8 mouse cellular contexts compared by ENCODE assay signal in the genomic region with DNA sequence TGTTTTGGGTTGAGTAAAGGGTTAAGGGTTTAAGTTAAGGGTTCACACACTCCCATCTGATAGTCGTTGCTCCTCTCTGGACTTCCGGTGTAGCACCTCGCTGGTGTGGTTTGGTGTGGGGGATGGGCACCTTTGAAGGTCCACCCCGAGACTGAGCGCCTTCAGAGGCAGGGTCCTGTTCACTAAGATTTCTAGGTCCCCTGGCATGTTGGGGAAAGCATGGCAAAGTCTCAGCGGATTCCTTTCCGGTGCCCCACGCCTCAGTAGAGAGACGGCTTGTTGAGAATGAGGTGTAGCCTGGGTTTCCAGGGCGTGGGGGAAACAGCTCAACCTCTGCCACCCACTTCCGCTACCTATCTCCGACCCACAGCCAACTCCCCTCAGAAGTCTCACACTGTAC. TPM values are rescaled to one million over a fixed set of nuclear protein-coding genes. Genes with fewer than 3 reads are reported as not detected.
DNase-seq lines count a peak whose midpoint lies in the region; ATAC-seq and TF ChIP-seq lines count a peak whose summit lies in the region.

No protein-coding gene starts in this region.

- DNase-seq in layer of hippocampus, adult 2 months (ENCODE audit: low spot score in 2 of 2): no peak
- DNase-seq in layer of hippocampus, adult 8-10 months (ENCODE audit: low spot score in 2 of 2): no peak
- DNase-seq in embryonic facial prominence, embryonic 11.5 days (ENCODE audit: low spot score): peak; percentile 10
- no peak for DNase-seq in hindbrain, embryonic 10.5 days (ENCODE audit: low spot score)
- peak; percentile 74 for DNase-seq in liver
- DNase-seq in midbrain, postnatal 0 days (ENCODE audit: low spot score): no peak
- DNase-seq in thymus, postnatal 4 days: peak; percentile 81
- DNase-seq in left cerebral cortex, adult 18-20 months (ENCODE audit: low spot score in 2 of 2): no peak

- H3K4me3 ChIP-seq in layer of hippocampus, adult 2 months: peak overlapping the region; percentile 87
- peak overlapping the region; percentile 96 for H3K4me3 ChIP-seq in embryonic facial prominence, embryonic 11.5 days (ENCODE audit: low read depth, low read length)
- peak overlapping the region; percentile 100 for H3K4me3 ChIP-seq in hindbrain, embryonic 10.5 days
- H3K4me3 ChIP-seq in midbrain, postnatal 0 days (ENCODE audit: low read depth, low read length): peak overlapping the region; percentile 93

- H3K27me3 ChIP-seq in embryonic facial prominence, embryonic 11.5 days (ENCODE audit: control insufficient read depth, insufficient read depth, low read length): no peaks in the 10 kb centered on the region; the same call in 1 of the 2 replicates
- no peaks in the 10 kb centered on the region for H3K27me3 ChIP-seq in hindbrain, embryonic 10.5 days (ENCODE audit: insufficient read depth, poor library complexity, severe bottlenecking)
- no peaks in the 10 kb centered on the region for H3K27me3 ChIP-seq in midbrain, postnatal 0 days (ENCODE audit: insufficient read depth, low read length)

- peaks cover 6% of the 10 kb centered on the region for H3K4me1 ChIP-seq in embryonic facial prominence, embryonic 11.5 days (ENCODE audit: control insufficient read depth, insufficient read depth, low read length)
- H3K4me1 ChIP-seq in hindbrain, embryonic 10.5 days (replicated peaks): peaks cover 41% of the 10 kb centered on the region
- peaks cover 18% of the 10 kb centered on the region for H3K4me1 ChIP-seq in midbrain, postnatal 0 days (ENCODE audit: insufficient read depth, low read length)

- no peak for ATAC-seq in embryonic facial prominence, embryonic 11.5 days (replicated peaks; ENCODE audit: insufficient number of reproducible peaks, low FRiP score, low TSS enrichment, low read depth)
- ATAC-seq in midbrain, postnatal 0 days (ENCODE audit: low FRiP score): no peak

- H3K4me2 ChIP-seq in embryonic facial prominence, embryonic 11.5 days (ENCODE audit: low read depth, low read length): peak overlapping the region; percentile 54
- peak overlapping the region; percentile 79 for H3K4me2 ChIP-seq in midbrain, postnatal 0 days (ENCODE audit: low read depth, low read length, poor library complexity, severe bottlenecking)

- peak overlapping the region; percentile 99 for H3K27ac ChIP-seq in layer of hippocampus, adult 2 months
- no peak overlapping the region for H3K27ac ChIP-seq in embryonic facial prominence, embryonic 11.5 days (replicated peaks; ENCODE audit: low read depth, low read length)
- peak overlapping the region; percentile 93 for H3K27ac ChIP-seq in hindbrain, embryonic 10.5 days
- H3K27ac ChIP-seq in midbrain, postnatal 0 days (ENCODE audit: low read depth, low read length): no peak overlapping the region

- 36% methylated on average over 12 of the region's 12 CpGs for WGBS in embryonic facial prominence, embryonic 11.5 days
- 50% methylated on average over 12 of the region's 12 CpGs for WGBS in hindbrain, embryonic 10.5 days
- 65% methylated on average over 12 of the region's 12 CpGs for WGBS in midbrain, postnatal 0 days

- H3K9me3 ChIP-seq in embryonic facial prominence, embryonic 11.5 days (replicated peaks; ENCODE audit: control insufficient read depth, low read length): no peaks in the 10 kb centered on the region
- no peaks in the 10 kb centered on the region for H3K9me3 ChIP-seq in hindbrain, embryonic 10.5 days
- H3K9me3 ChIP-seq in midbrain, postnatal 0 days (ENCODE audit: low read length): no peaks in the 10 kb centered on the region

- peaks cover 3% of the 10 kb centered on the region; the same call in 1 of the 2 replicates for H3K36me3 ChIP-seq in embryonic facial prominence, embryonic 11.5 days (replicated peaks; ENCODE audit: control insufficient read depth, insufficient read depth, low read depth, low read length)
- peaks cover 18% of the 10 kb centered on the region for H3K36me3 ChIP-seq in hindbrain, embryonic 10.5 days
- H3K36me3 ChIP-seq in midbrain, postnatal 0 days (ENCODE audit: insufficient read depth, low read length): peaks cover 11% of the 10 kb centered on the region

- H3K9ac ChIP-seq in embryonic facial prominence, embryonic 11.5 days (replicated peaks; ENCODE audit: low read length): peak overlapping the region; percentile 86
- peak overlapping the region; percentile 77; the same call in 1 of the 2 replicates for H3K9ac ChIP-seq in midbrain, postnatal 0 days (replicated peaks; ENCODE audit: low read length, poor library complexity, severe bottlenecking)

- TF ChIP-seq CTCF in layer of hippocampus, adult 2 months (conservative IDR thresholded peaks at IDR 0.05): no peak
- TF ChIP-seq CTCF in midbrain, postnatal 0 days (IDR thresholded peaks at IDR 0.05): no peak

RNA-seq across cellular contexts. Expression of a gene that starts 1.1 kb away (rescaled TPM):
- 100 to 1,000 TPM; 113 to 125 TPM for total RNA-seq in layer of hippocampus, adult 2 months (2021)
- total RNA-seq in layer of hippocampus, adult 8-10 months (2022): 100 to 1,000 TPM; 103 to 120 (median 114) TPM
- polyA plus RNA-seq in embryonic facial prominence, embryonic 11.5 days (2014; fragmentation: Nextera tagmentation; extraction: Ambion mirVana): 72.9 and 76.1 TPM in 2 replicates
- polyA plus RNA-seq in hindbrain, embryonic 10.5 days (2016; fragmentation: Nextera tagmentation; extraction: Ambion mirVana): 82.7 and 93.2 TPM in 2 replicates
- total RNA-seq in midbrain, postnatal 0 days (2014; rRNA removed): 28.9 and 37.0 TPM in 2 replicates
- 43.4 and 51.0 TPM in 2 replicates for polyA plus RNA-seq in midbrain, postnatal 0 days (2015; fragmentation: Nextera tagmentation; extraction: Ambion mirVana)
- 10 to 100 TPM; 78.4 to 88.6 TPM for total RNA-seq in left cerebral cortex, adult 18-20 months (2021)

RNA-seq across cellular contexts. Expression of a gene that starts 12.7 kb away (rescaled TPM):
- under 1 TPM; 0.20 to 0.37 TPM for total RNA-seq in layer of hippocampus, adult 2 months (2021)
- total RNA-seq in layer of hippocampus, adult 8-10 months (2022): under 1 TPM in 3 of 4 experiments, not detected in 1; 0.34 to 0.63 (median 0.37) TPM
- 0.15 and 0.36 TPM in 2 replicates for polyA plus RNA-seq in embryonic facial prominence, embryonic 11.5 days (2014; fragmentation: Nextera tagmentation; extraction: Ambion mirVana)
- polyA plus RNA-seq in hindbrain, embryonic 10.5 days (2016; fragmentation: Nextera tagmentation; extraction: Ambion mirVana): 0.44 and 0.58 TPM in 2 replicates
- not detected in 2 replicates for total RNA-seq in midbrain, postnatal 0 days (2014; rRNA removed)
- polyA plus RNA-seq in midbrain, postnatal 0 days (2015; fragmentation: Nextera tagmentation; extraction: Ambion mirVana): 0.10 TPM in 1 of 2 replicates, not detected in the other
- total RNA-seq in left cerebral cortex, adult 18-20 months (2021): not detected

RNA-seq across cellular contexts. Expression of a gene that starts 22.7 kb away (rescaled TPM):
- total RNA-seq in layer of hippocampus, adult 2 months (2021): 10 to 100 TPM; 81.0 to 86.2 TPM
- 10 to 100 TPM; 74.1 to 85.8 (median 76.2) TPM for total RNA-seq in layer of hippocampus, adult 8-10 months (2022)
- 464 and 487 TPM in 2 replicates for polyA plus RNA-seq in embryonic facial prominence, embryonic 11.5 days (2014; fragmentation: Nextera tagmentation; extraction: Ambion mirVana)
- 539 and 565 TPM in 2 replicates for polyA plus RNA-seq in hindbrain, embryonic 10.5 days (2016; fragmentation: Nextera tagmentation; extraction: Ambion mirVana)
- total RNA-seq in midbrain, postnatal 0 days (2014; rRNA removed): 72.9 and 79.6 TPM in 2 replicates
- polyA plus RNA-seq in midbrain, postnatal 0 days (2015; fragmentation: Nextera tagmentation; extraction: Ambion mirVana): 310 and 313 TPM in 2 replicates
- total RNA-seq in left cerebral cortex, adult 18-20 months (2021): 10 to 100 TPM; 83.5 to 84.2 TPM

RNA-seq across cellular contexts. Expression of a gene that starts 23.1 kb away (rescaled TPM):
- 10 to 100 TPM; 21.4 to 22.5 TPM for total RNA-seq in layer of hippocampus, adult 2 months (2021)
- total RNA-seq in layer of hippocampus, adult 8-10 months (2022): 10 to 100 TPM; 18.6 to 27.4 (median 23.1) TPM
- polyA plus RNA-seq in embryonic facial prominence, embryonic 11.5 days (2014; fragmentation: Nextera tagmentation; extraction: Ambion mirVana): 58.2 and 63.7 TPM in 2 replicates
- polyA plus RNA-seq in hindbrain, embryonic 10.5 days (2016; fragmentation: Nextera tagmentation; extraction: Ambion mirVana): 84.2 and 90.5 TPM in 2 replicates
- 26.0 and 33.4 TPM in 2 replicates for total RNA-seq in midbrain, postnatal 0 days (2014; rRNA removed)
- 43.0 and 50.3 TPM in 2 replicates for polyA plus RNA-seq in midbrain, postnatal 0 days (2015; fragmentation: Nextera tagmentation; extraction: Ambion mirVana)
- 10 to 100 TPM; 22.6 to 26.3 TPM for total RNA-seq in left cerebral cortex, adult 18-20 months (2021)

RNA-seq across cellular contexts. Expression of a gene that starts 35.1 kb away (rescaled TPM):
- 100 to 1,000 TPM; 316 to 335 TPM for total RNA-seq in layer of hippocampus, adult 2 months (2021)
- 100 to 1,000 TPM; 308 to 358 (median 327) TPM for total RNA-seq in layer of hippocampus, adult 8-10 months (2022)
- 204 and 213 TPM in 2 replicates for polyA plus RNA-seq in embryonic facial prominence, embryonic 11.5 days (2014; fragmentation: Nextera tagmentation; extraction: Ambion mirVana)
- polyA plus RNA-seq in hindbrain, embryonic 10.5 days (2016; fragmentation: Nextera tagmentation; extraction: Ambion mirVana): 223 and 271 TPM in 2 replicates
- 187 and 203 TPM in 2 replicates for total RNA-seq in midbrain, postnatal 0 days (2014; rRNA removed)
- 332 and 342 TPM in 2 replicates for polyA plus RNA-seq in midbrain, postnatal 0 days (2015; fragmentation: Nextera tagmentation; extraction: Ambion mirVana)
- 100 to 1,000 TPM; 263 to 283 TPM for total RNA-seq in left cerebral cortex, adult 18-20 months (2021)

Comparison
In these comparisons a context has a peak if more than half of its experiments do, and no peak if none do; other contexts are left out.
1. DNase-seq: peak in embryonic facial prominence, embryonic 11.5 days (single experiment), liver (single experiment) and thymus, postnatal 4 days (single experiment); none in layer of hippocampus, adult 2 months (0 of 2), layer of hippocampus, adult 8-10 months (0 of 2), hindbrain, embryonic 10.5 days (single experiment), midbrain, postnatal 0 days (single experiment) and left cerebral cortex, adult 18-20 months (0 of 2).
2. H3K27ac ChIP-seq: peak in layer of hippocampus, adult 2 months (single experiment) and hindbrain, embryonic 10.5 days (single experiment); none in embryonic facial prominence, embryonic 11.5 days (single experiment) and midbrain, postnatal 0 days (single experiment).
3. Peak in every context shown above with its lines, with median percentiles within 50 percentile points of each other: H3K4me3 ChIP-seq.